Mouse (Mus musculus): ENCODE measurements at regions not wholly inside any gene's neighbourhood (a gene's known extent, or its start where the extent isn't known, plus 50 kb on each side); places are given as distances from the start of the nearest gene placed in this dataset.

- no peak for DNase-seq
These were observed 595.3 kb downstream of the Dok5 start for GRCm38 (mm10) chr2:171326909-171327308.

GRCm38 (mm10) chr2:171308486-171308885, 576.9 kb downstream of the Dok5 start:
- no peak for DNase-seq

GRCm38 (mm10) chr2:171306000-171306399, 574.4 kb downstream of the Dok5 start:
- DNase-seq: no peak

GRCm38 (mm10) chr2:171298519-171298918, 566.9 kb downstream of the Dok5 start:
- DNase-seq: no peak

- no peak for DNase-seq
These were observed 564.0 kb downstream of the Dok5 start for GRCm38 (mm10) chr2:171295603-171296002.

GRCm38 (mm10) chr2:171292579-171292978, 561.0 kb downstream of the Dok5 start:
- no peak for DNase-seq

GRCm38 (mm10) chr2:171285719-171286394, 554.2 kb downstream of the Dok5 start:
- no peak for DNase-seq

GRCm38 (mm10) chr2:171280132-171280531, 548.5 kb downstream of the Dok5 start:
- DNase-seq: no peak

GRCm38 (mm10) chr2:171279319-171279718, 547.7 kb downstream of the Dok5 start:
- no peak for DNase-seq

- DNase-seq: no peak
These were observed 521.6 kb downstream of the Dok5 start for GRCm38 (mm10) chr2:171253194-171253593.

GRCm38 (mm10) chr2:171245391-171245790, 513.8 kb downstream of the Dok5 start:
- no peak for DNase-seq

- DNase-seq: no peak
These were observed 510.7 kb downstream of the Dok5 start for GRCm38 (mm10) chr2:171242356-171242755.

- no peak for DNase-seq
These were observed 505.8 kb downstream of the Dok5 start for GRCm38 (mm10) chr2:171237276-171237960.

- DNase-seq: no peak
These were observed 501.2 kb downstream of the Dok5 start for GRCm38 (mm10) chr2:171232812-171233211.

GRCm38 (mm10) chr2:171231288-171232050, 499.9 kb downstream of the Dok5 start:
- no peak for DNase-seq

GRCm38 (mm10) chr2:171230536-171230935, 498.9 kb downstream of the Dok5 start:
- no peak for DNase-seq

- no peak for DNase-seq
These were observed 496.6 kb downstream of the Dok5 start for GRCm38 (mm10) chr2:171228229-171228628.

GRCm38 (mm10) chr2:171213792-171214191, 482.2 kb downstream of the Dok5 start:
- no peak for DNase-seq

- no peak for DNase-seq
These were observed 464.9 kb downstream of the Dok5 start for GRCm38 (mm10) chr2:171196472-171196871.

- no peak for DNase-seq
These were observed 460.6 kb downstream of the Dok5 start for GRCm38 (mm10) chr2:171192181-171192580.
